Mouse (Mus musculus) ES-E14 (cell line): ENCODE results near the gene Fntb.

Experiments
- CHD2 ChIP-seq: IDR thresholded peaks from 2 replicates; pipeline ENCODE4 v1.6.1; 2014; ENCODE audit warnings: mild to moderate bottlenecking, low read depth, low read length, inconsistent platforms
- HCFC1 ChIP-seq: IDR thresholded peaks from 2 replicates; pipeline ENCODE4 v1.6.1; 2012; ENCODE audit warnings: low read length, inconsistent platforms, borderline replicate concordance; ENCODE audit not compliant: insufficient read depth
- ZC3H11A ChIP-seq: IDR thresholded peaks from 2 replicates; pipeline ENCODE4 v1.6.1; 2012; ENCODE audit warnings: low read depth, mild to moderate bottlenecking, inconsistent platforms, low read length, borderline replicate concordance
- ZNF384 ChIP-seq: IDR thresholded peaks from 2 replicates; pipeline ENCODE4 v1.6.1; 2012; ENCODE audit warnings: low read depth, low read length, inconsistent platforms

- TF ChIP-seq CHD2 (no peak), ZC3H11A (no peak), HCFC1 (no peak), ZNF384 (no peak)
Observed at GRCm38 (mm10) chr12:76803028-76803427, 37.6 kb downstream of the Fntb start.
